Mouse (Mus musculus) macrophage (primary cell): ENCODE data around the gene Wdr4. TPM values are rescaled to one million over a fixed set of nuclear protein-coding genes. Genes with fewer than 3 reads are reported as not detected.

Source experiments
- H3K27ac ChIP-seq: fragments of 350-480 bp; formaldehyde crosslinking; 2 replicates; pipeline ENCODE4 v1.9.0; 2021
- H3K36me3 ChIP-seq: fragments of 350-480 bp; formaldehyde crosslinking; 2 replicates; pipeline ENCODE4 v1.9.0; 2021; ENCODE audit errors: inconsistent target
- H3K4me3 ChIP-seq: fragments of 350-480 bp; formaldehyde crosslinking; 2 replicates; pipeline ENCODE4 v1.9.0; 2021; ENCODE audit errors: inconsistent target
- H3K79me2 ChIP-seq: fragments of 350-480 bp; formaldehyde crosslinking; 2 replicates; pipeline ENCODE4 v1.9.0; 2021; ENCODE audit errors: inconsistent target
- WGBS: methylation state at CpG from one replicate; pipeline ENCODE4 v1.1.7; 2026; ENCODE audit warnings: inconsistent platforms; ENCODE audit not compliant: missing documents; 5-methylcytosine and 5-hydroxymethylcytosine counted together
- polyA plus RNA-seq: library from polyadenylated mRNA; stranded (reverse); fragments of 250-400 nt; gene quantifications from 3 replicates; pipeline ENCODE4 v1.2.4, GENCODE M21; 2018; ENCODE audit warnings: inconsistent platforms

Gene Wdr4
- polyA plus RNA-seq, 1 experiment from 2014 or later: 4.1 TPM

DNA sequence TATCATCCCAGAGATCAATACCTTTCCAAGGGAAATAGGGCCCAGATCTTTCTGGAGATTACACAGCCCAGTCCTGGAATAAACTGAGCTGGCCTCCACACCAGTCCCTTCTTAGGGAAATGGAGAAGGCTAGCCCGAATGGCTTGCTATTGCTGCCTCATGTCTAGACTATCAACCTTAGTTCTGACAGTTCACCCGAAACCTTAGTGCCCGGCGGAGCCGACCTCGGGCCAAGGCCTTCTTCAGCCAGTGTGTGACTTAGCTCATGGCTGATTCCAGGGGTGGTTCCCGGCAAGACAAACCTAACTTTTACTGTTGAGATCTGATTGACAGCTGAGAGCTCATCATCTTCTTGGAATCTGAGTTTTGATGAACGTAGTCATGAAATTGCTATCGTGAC is 65.7 kb downstream of the Wdr4 start:
- WGBS: 86% methylated on average over 9 of the region's 9 CpGs
- Histone ChIP-seq H3K36me3 (no peaks in the 10 kb centered on the region), H3K27ac (no peak overlapping the region), H3K79me2 (no peaks in the 10 kb centered on the region), H3K4me3 (no peak overlapping the region)

DNA sequence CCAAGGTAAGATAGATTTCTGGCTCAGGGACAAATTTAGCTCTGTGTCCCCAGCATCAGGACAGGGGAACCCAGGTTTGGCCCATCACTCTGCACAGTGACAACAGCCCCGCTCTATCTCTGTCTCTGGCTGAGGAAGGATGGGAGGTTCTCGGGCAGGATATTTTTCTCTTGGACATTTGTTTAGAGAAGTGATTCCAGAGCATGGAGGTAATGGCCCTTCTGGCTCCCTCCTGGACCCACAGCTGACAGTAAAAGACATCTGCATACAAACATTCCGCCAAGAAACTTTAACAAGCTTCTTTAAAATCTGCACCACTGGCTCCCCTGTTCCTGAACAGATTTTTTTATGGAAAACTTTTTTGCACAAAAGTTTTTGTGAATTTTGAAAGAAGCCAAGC is 66.3 kb downstream of the Wdr4 start:
- Histone ChIP-seq H3K36me3 (no peaks in the 10 kb centered on the region), H3K79me2 (no peaks in the 10 kb centered on the region), H3K27ac (no peak overlapping the region), H3K4me3 (no peak overlapping the region)
- WGBS: 97% methylated on average over 3 of the region's 3 CpGs

DNA sequence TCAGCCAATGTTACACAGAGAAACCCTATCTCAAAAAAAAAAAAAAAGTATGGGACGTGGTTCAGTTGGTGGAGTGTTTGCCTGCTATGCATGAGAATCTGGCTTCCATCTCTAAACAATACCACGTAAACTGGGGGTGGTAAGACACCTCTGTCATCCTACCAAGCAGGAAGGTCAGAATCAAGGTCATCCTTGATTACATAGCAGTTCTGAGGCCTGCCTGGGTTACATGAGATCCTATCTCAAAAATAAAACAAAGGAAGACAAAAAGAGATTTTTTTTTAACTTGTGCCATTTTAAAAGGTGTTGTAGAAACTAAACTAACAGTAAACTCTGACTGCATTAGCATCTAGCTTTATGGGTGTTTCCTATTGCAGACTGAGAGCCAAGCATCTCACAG is 67.0 kb downstream of the Wdr4 start:
- no peak overlapping the region for H3K4me3 ChIP-seq
- H3K27ac ChIP-seq: no peak overlapping the region
- no peaks in the 10 kb centered on the region for H3K79me2 ChIP-seq
- 88% methylated on average over 2 of the region's 2 CpGs for WGBS
- no peaks in the 10 kb centered on the region for H3K36me3 ChIP-seq

DNA sequence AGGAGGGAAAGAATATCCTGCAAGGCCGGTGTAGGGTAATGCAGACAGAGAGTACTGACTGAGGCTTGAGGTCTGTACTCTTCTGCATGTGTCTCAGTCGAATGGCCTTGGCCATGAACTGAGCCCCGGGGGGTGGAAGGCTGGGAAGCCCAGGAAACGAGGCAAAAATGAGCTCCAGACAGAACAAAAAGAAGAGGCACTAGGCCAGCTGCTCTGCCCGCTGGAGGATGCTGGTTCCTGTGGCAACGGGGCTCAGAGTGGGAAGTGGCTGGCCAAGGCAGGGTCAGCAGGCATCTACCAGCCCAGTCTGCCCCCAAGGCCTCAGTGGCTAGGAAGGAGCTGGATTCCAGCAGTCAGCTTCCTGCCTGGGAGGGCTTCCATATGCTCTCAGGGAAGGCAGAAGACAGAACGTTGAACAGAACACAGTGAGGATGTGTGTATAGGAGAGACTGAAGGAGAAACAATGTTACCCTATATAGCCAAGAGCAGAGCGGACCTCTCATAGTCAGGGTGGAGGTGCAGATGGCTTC is 68.5 kb downstream of the Wdr4 start:
- no peaks in the 10 kb centered on the region for H3K79me2 ChIP-seq

DNA sequence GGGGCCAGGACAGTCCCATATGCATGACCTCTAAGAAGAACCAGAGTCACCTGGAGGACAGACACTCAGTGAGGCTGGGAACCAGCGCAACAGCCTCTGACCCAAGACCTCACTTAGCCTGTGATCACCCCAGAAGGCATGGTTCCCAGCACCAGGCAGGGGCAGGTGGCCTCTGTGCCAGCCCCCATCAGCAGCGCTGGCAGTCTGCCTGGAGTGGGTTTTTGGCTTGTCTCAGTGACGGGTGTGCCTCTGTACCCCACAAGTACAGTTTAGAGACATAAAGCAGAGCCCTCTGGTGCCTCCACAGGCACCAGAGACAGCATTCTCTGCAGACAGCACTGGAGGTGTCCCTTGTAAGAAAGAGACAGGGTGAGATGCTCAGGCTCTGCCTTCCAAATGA is 69.6 kb downstream of the Wdr4 start:
- Histone ChIP-seq H3K79me2 (no peaks in the 10 kb centered on the region), H3K4me3 (no peak overlapping the region), H3K27ac (no peak overlapping the region), H3K36me3 (no peaks in the 10 kb centered on the region)
- 57% methylated on average over 3 of the region's 3 CpGs for WGBS

More for the DNA sequence above, 68.5 kb downstream of the Wdr4 start:
- Histone ChIP-seq H3K4me3 (no peak overlapping the region), H3K27ac (no peak overlapping the region), H3K36me3 (no peaks in the 10 kb centered on the region)
- 61% methylated on average over 8 of the region's 8 CpGs for WGBS

DNA sequence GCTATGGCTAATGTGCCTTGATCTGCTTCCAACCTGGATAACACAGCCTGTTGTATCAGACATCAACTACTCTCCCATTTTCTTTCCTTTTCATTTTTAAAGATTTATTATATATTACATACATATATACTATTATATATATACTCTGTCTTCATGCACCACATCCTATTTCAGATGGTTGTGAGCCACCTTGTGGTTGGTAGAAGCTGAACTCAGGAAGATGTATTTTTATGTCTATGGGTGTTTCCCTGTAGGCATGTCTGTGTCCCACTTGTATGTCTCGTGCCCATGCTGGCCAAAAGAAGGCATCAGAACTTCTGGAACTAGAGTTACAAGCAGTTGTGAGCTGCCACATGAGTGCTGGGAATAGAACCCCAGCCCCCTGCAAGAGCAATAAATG is 71.3 kb downstream of the Wdr4 start:
- Histone ChIP-seq H3K27ac (no peak overlapping the region), H3K4me3 (no peak overlapping the region), H3K79me2 (no peaks in the 10 kb centered on the region), H3K36me3 (no peaks in the 10 kb centered on the region)
- WGBS: 86% methylated on average over 1 of the region's 1 CpGs

DNA sequence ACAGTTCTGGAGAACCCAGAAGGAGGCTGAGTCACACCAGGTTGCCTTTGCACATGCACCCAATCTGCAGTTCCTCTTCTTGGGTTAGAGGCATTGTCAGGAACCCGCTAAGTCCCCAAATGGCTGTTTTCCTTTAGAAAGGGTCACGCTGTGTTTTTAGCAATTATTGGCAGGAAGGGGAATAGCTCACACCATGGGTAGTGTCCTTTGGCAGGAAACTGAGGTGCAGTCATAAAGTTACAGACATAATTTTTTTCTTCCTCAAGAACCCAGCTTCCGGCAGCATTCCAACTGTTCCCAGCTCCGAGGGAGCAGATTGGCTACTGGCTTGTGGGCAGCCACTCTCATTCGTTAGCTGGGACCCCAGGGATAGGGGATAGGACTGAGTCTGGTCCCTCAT is 72.0 kb downstream of the Wdr4 start:
- WGBS: 38% methylated on average over 5 of the region's 5 CpGs
- no peak overlapping the region for H3K4me3 ChIP-seq
- H3K27ac ChIP-seq: no peak overlapping the region
- no peaks in the 10 kb centered on the region for H3K36me3 ChIP-seq
- no peaks in the 10 kb centered on the region for H3K79me2 ChIP-seq

DNA sequence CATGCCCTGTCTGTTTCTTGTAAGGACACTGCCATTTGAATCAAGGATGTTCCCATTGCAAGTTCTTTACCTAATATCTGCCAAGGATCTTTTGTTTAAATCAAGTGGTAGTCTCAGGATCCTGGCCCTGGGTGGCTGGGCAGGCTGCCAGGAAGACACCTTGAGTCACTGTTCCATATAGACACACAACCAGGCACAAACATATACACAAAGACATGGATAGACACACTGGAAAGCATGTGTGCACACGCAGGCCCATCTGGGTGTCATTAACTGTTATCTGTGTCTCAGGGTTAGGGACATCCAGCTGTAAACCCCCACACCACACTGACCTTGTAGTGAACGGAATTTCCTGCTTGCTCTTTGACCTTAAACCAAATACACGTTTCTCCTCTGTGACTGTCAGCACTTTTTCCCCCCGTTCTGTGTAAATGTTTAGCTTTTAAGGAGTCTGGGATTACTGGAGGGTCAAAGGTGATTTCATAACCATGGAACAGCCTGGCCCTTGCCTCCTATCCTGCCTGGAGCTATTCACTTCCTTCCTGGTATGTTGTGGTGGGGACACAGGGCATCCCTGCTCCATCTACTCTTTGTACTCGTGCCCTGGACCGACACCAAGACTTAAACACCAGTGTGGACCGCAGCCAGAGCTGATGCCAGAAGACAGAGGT is 74.6 kb downstream of the Wdr4 start:
- no peak overlapping the region for H3K4me3 ChIP-seq
- H3K36me3 ChIP-seq: no peaks in the 10 kb centered on the region
- H3K79me2 ChIP-seq: no peaks in the 10 kb centered on the region
- H3K27ac ChIP-seq: no peak overlapping the region
- 79% methylated on average over 7 of the region's 7 CpGs for WGBS

Other genes with a start within 250 kb of the Wdr4 start
- gene Rsph1, start 242.6 kb downstream of the Wdr4 start, polyA plus RNA-seq: 0.33 to 0.92 TPM (median 0.59 TPM) in 3 replicates
- 6.0 to 11.0 TPM (median 7.9 TPM) in 3 replicates for gene Slc37a1, start 233.2 kb downstream of the Wdr4 start, polyA plus RNA-seq
- gene Pde9a, start 133.8 kb downstream of the Wdr4 start, polyA plus RNA-seq: not detected in 3 replicates
- 192 to 199 TPM (median 195 TPM) in 3 replicates for gene Ndufv3, start 135 bp upstream of the Wdr4 start, polyA plus RNA-seq
- gene Pknox1, start 44.8 kb upstream of the Wdr4 start, polyA plus RNA-seq: 6.6 to 12.3 TPM (median 11.2 TPM) in 3 replicates
- gene Cbs, start 117.3 kb upstream of the Wdr4 start, polyA plus RNA-seq: not detected in 3 replicates
- 75.6 to 153 TPM (median 87.3 TPM) in 3 replicates for gene U2af1, start 138.9 kb upstream of the Wdr4 start, polyA plus RNA-seq
- not detected in 3 replicates for gene Cryaa, start 157.8 kb upstream of the Wdr4 start, polyA plus RNA-seq